Mouse (Mus musculus) thymus, adult 18-20 months (tissue): ENCODE measurements at regions not wholly inside any gene's neighbourhood (a gene's known extent, or its start where the extent isn't known, plus 50 kb on each side); places are given as distances from the start of the nearest gene placed in this dataset.
A peak's percentile ranks its signal among the peaks of the same experiment; 100 is the strongest.

ENCODE experiments used
- DNase-seq, 2 experiments: peaks; one replicate each; pipeline ENCODE4 v3.0.0; 2022; ENCODE audit warnings: mixed read lengths in 2 of 2

- no peak for DNase-seq
These were observed 59.0 kb upstream of the Ccdc167 start for GRCm38 (mm10) chr17:29775836-29776235.

- peak; percentile 52 to 59 for DNase-seq
These were observed 56.5 kb upstream of the Ccdc167 start for GRCm38 (mm10) chr17:29773339-29773738.

DNA sequence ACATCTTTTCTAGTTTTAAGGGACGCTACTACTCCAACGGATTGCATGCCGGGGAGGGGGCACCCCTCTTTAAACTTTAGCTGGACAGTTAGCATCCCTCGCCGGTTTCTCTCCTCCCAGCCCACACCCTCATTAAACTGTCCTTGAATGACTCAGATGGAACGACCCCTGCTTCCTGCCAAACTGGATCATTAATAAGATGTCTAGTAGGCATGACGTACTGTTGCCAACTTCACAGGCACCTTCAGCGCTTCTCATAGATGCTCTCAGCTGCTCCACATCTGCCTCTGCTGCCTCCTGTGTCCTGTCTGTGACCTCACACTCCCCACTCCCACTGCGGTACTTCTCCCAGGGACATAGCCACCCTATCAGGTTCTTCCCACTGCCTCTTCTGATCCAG is 54.1 kb upstream of the Ccdc167 start:
- no peak for DNase-seq

DNA sequence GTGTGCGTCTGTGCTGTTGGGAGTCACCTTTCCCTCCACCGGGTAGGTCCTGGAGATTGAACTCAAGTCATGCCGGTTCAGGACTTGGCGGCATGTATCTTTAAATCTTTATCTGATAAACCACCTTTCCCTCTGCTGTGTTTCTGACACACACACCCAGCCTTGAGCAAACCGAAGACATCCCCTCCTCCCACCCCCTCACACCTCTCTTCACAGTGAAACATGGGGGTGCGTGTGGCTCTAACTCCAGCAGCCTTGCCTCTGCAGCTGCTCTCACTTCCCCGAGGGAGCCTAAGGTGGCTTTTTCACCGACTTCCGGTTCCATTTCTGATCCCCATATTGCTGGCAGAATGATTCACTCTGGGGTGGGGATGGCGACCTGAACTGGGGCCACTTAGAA is 52.8 kb upstream of the Ccdc167 start:
- peak; percentile 66 to 79 for DNase-seq

GRCm38 (mm10) chr17:29769143-29769542 is 52.3 kb upstream of the Ccdc167 start:
- peak; percentile 82 to 93 for DNase-seq

- DNase-seq = peak; percentile 32 to 57
These were observed 51.8 kb upstream of the Ccdc167 start for GRCm38 (mm10) chr17:29768642-29769041.
